In genomic region chr17:15585691-15586090, GRCm38 (mm10) we compare ENCODE assay signal across 12 mouse cellular contexts. TPM values are rescaled to one million over a fixed set of nuclear protein-coding genes. Genes with fewer than 3 reads are reported as not detected.
A peak's percentile ranks its signal among the peaks of the same experiment; 100 is the strongest.
DNase-seq lines count a peak whose midpoint lies in the region; ATAC-seq and TF ChIP-seq lines count a peak whose summit lies in the region.
"Had no signal": no experiment of that assay in that cellular context is flagged by ENCODE, and none has a peak within 500 bp of the region (broad histone marks: within the 10 kb centered on the region; RNA-seq: fewer than 3 reads in every experiment).

No protein-coding gene starts in this region.

- ATAC-seq in midbrain, embryonic 14.5 days (ENCODE audit: low FRiP score, low TSS enrichment): no peak
- no peak for ATAC-seq in midbrain, embryonic 16.5 days
- no peak for ATAC-seq in stomach, postnatal 0 days (ENCODE audit: low FRiP score, low TSS enrichment)
- ATAC-seq: midbrain, embryonic 13.5 days had no signal

- no peaks in the 10 kb centered on the region for H3K9me3 ChIP-seq in midbrain, embryonic 14.5 days (ENCODE audit: control insufficient read depth, low read length)
- no peaks in the 10 kb centered on the region for H3K9me3 ChIP-seq in midbrain, embryonic 16.5 days (replicated peaks; ENCODE audit: control insufficient read depth, low read length, poor library complexity, severe bottlenecking)
- H3K9me3 ChIP-seq in stomach, postnatal 0 days (ENCODE audit: control insufficient read depth, low read length): no peaks in the 10 kb centered on the region
- no peaks in the 10 kb centered on the region for H3K9me3 ChIP-seq in forebrain, embryonic 10.5 days
- H3K9me3 ChIP-seq: embryonic facial prominence, embryonic 15.5 days; limb, embryonic 13.5 days; midbrain, embryonic 13.5 days had no signal

- no peaks in the 10 kb centered on the region for H3K79me2 ChIP-seq in heart, adult 2 months (replicated peaks; ENCODE audit: control insufficient read depth, insufficient read depth, low read length)

- no peak overlapping the region for H3K27ac ChIP-seq in heart, adult 2 months
- no peak overlapping the region for H3K27ac ChIP-seq in midbrain, embryonic 14.5 days (replicated peaks; ENCODE audit: low read depth, low read length)
- H3K27ac ChIP-seq in midbrain, embryonic 16.5 days (ENCODE audit: low read length): no peak overlapping the region
- H3K27ac ChIP-seq in stomach, postnatal 0 days (replicated peaks): no peak overlapping the region
- H3K27ac ChIP-seq in forebrain, embryonic 10.5 days: no peak overlapping the region
- H3K27ac ChIP-seq: embryonic facial prominence, embryonic 15.5 days; limb, embryonic 13.5 days; midbrain, embryonic 13.5 days had no signal

- H3K4me3 ChIP-seq in heart, adult 2 months: no peak overlapping the region
- H3K4me3 ChIP-seq in midbrain, embryonic 14.5 days (replicated peaks; ENCODE audit: low read depth, low read length): no peak overlapping the region
- H3K4me3 ChIP-seq in midbrain, embryonic 16.5 days (ENCODE audit: low read depth, low read length): no peak overlapping the region
- H3K4me3 ChIP-seq in stomach, postnatal 0 days (ENCODE audit: low read depth, low read length): no peak overlapping the region
- no peak overlapping the region for H3K4me3 ChIP-seq in forebrain, embryonic 10.5 days
- H3K4me3 ChIP-seq: embryonic facial prominence, embryonic 15.5 days; limb, embryonic 13.5 days; midbrain, embryonic 13.5 days had no signal

- H3K9ac ChIP-seq in heart, adult 2 months (ENCODE audit: low read depth, low read length): no peak overlapping the region
- H3K9ac ChIP-seq in midbrain, embryonic 14.5 days (replicated peaks; ENCODE audit: low read length): no peak overlapping the region
- no peak overlapping the region for H3K9ac ChIP-seq in midbrain, embryonic 16.5 days (ENCODE audit: low read depth, low read length)
- H3K9ac ChIP-seq in stomach, postnatal 0 days (ENCODE audit: low read length): no peak overlapping the region
- H3K9ac ChIP-seq: embryonic facial prominence, embryonic 15.5 days; limb, embryonic 13.5 days; midbrain, embryonic 13.5 days had no signal

- no peak overlapping the region for H3K4me2 ChIP-seq in midbrain, embryonic 14.5 days (ENCODE audit: low read length)
- no peak overlapping the region for H3K4me2 ChIP-seq in midbrain, embryonic 16.5 days (ENCODE audit: low read length)
- H3K4me2 ChIP-seq in stomach, postnatal 0 days (replicated peaks; ENCODE audit: low read depth): no peak overlapping the region
- H3K4me2 ChIP-seq: embryonic facial prominence, embryonic 15.5 days; limb, embryonic 13.5 days; midbrain, embryonic 13.5 days had no signal

- 41% methylated on average over 4 of the region's 4 CpGs for WGBS in heart, adult 2 months
- 30% methylated on average over 4 of the region's 4 CpGs for WGBS in midbrain, embryonic 14.5 days
- 25% methylated on average over 4 of the region's 4 CpGs for WGBS in midbrain, embryonic 16.5 days
- WGBS in stomach, postnatal 0 days: 17% methylated on average over 4 of the region's 4 CpGs
- 39% methylated on average over 4 of the region's 4 CpGs for WGBS in forebrain, embryonic 10.5 days

- no peaks in the 10 kb centered on the region for H3K36me3 ChIP-seq in heart, adult 2 months (ENCODE audit: control insufficient read depth, insufficient read depth, low read length)
- no peaks in the 10 kb centered on the region for H3K36me3 ChIP-seq in midbrain, embryonic 14.5 days (ENCODE audit: control insufficient read depth, insufficient read depth, low read length)
- H3K36me3 ChIP-seq in midbrain, embryonic 16.5 days (ENCODE audit: control insufficient read depth, insufficient read depth, low read length): no peaks in the 10 kb centered on the region
- H3K36me3 ChIP-seq in stomach, postnatal 0 days (ENCODE audit: control insufficient read depth, insufficient read depth, low read length): no peaks in the 10 kb centered on the region
- H3K36me3 ChIP-seq in forebrain, embryonic 10.5 days (replicated peaks): no peaks in the 10 kb centered on the region
- H3K36me3 ChIP-seq: embryonic facial prominence, embryonic 15.5 days; limb, embryonic 13.5 days; midbrain, embryonic 13.5 days had no signal

- H3K4me1 ChIP-seq in heart, adult 2 months (ENCODE audit: control insufficient read depth, insufficient read depth, low read length): no peaks in the 10 kb centered on the region
- H3K4me1 ChIP-seq in midbrain, embryonic 14.5 days (ENCODE audit: control insufficient read depth, insufficient read depth, low read length): no peaks in the 10 kb centered on the region
- no peaks in the 10 kb centered on the region for H3K4me1 ChIP-seq in midbrain, embryonic 16.5 days (ENCODE audit: control insufficient read depth, insufficient read depth, low read length)
- no peaks in the 10 kb centered on the region for H3K4me1 ChIP-seq in stomach, postnatal 0 days (replicated peaks; ENCODE audit: control insufficient read depth, insufficient read depth)
- H3K4me1 ChIP-seq in forebrain, embryonic 10.5 days: no peaks in the 10 kb centered on the region
- H3K4me1 ChIP-seq: embryonic facial prominence, embryonic 15.5 days; limb, embryonic 13.5 days; midbrain, embryonic 13.5 days had no signal

- no peaks in the 10 kb centered on the region for H3K27me3 ChIP-seq in heart, adult 2 months (ENCODE audit: control insufficient read depth, insufficient read depth, low read length)
- H3K27me3 ChIP-seq in midbrain, embryonic 14.5 days (ENCODE audit: control insufficient read depth, insufficient read depth, low read length): no peaks in the 10 kb centered on the region
- H3K27me3 ChIP-seq in midbrain, embryonic 16.5 days (ENCODE audit: control insufficient read depth, insufficient read depth, low read depth, low read length): no peaks in the 10 kb centered on the region
- H3K27me3 ChIP-seq in stomach, postnatal 0 days (ENCODE audit: control insufficient read depth, insufficient read depth, low read length): no peaks in the 10 kb centered on the region
- no peaks in the 10 kb centered on the region for H3K27me3 ChIP-seq in forebrain, embryonic 10.5 days (ENCODE audit: poor library complexity, severe bottlenecking)
- H3K27me3 ChIP-seq: embryonic facial prominence, embryonic 15.5 days; limb, embryonic 13.5 days; midbrain, embryonic 13.5 days had no signal

- no peak for DNase-seq in heart, adult 2 months
- DNase-seq in heart, postnatal 4 days: no peak
- DNase-seq in midbrain, embryonic 14.5 days: peak; percentile 32
- DNase-seq in brain, adult 2 months (ENCODE audit: low read depth, low spot score): peak; percentile 49
- no peak for DNase-seq in stomach, postnatal 0 days (ENCODE audit: low spot score)
- no peak for DNase-seq in thymus, postnatal 25 days
- DNase-seq in forebrain, embryonic 10.5 days (ENCODE audit: extremely low spot score, low spot score): no peak
- DNase-seq: gastrocnemius, postnatal 14 days had no signal

- no peak for TF ChIP-seq EP300 in heart, adult 2 months (IDR thresholded peaks at IDR 0.05; ENCODE audit: insufficient read depth, low read depth, low read length)
- no peak for TF ChIP-seq EP300 in stomach, postnatal 0 days (optimal IDR thresholded peaks at IDR 0.05)

- intact Hi-C loops in heart, adult 2 months (cut with DNase I): no loop called here

- peak; percentile 49 for TF ChIP-seq CTCF in heart, adult 2 months (IDR thresholded peaks at IDR 0.05)
- TF ChIP-seq CTCF in stomach, postnatal 0 days (IDR thresholded peaks at IDR 0.05; ENCODE audit: low read depth): peak; percentile 52

- no peak for TF ChIP-seq POLR2A in heart, adult 2 months (IDR thresholded peaks at IDR 0.05; ENCODE audit: insufficient read depth, low read depth, low read length)

RNA-seq across cellular contexts. Expression of gene Prdm9, which starts 21.5 kb away (rescaled TPM):
- 1 to 10 TPM; 1.3 to 1.7 TPM for total RNA-seq in heart, adult 2 months (2021)
- polyA plus RNA-seq in heart, adult 2 months (2012; rRNA removed): 1.4 and 1.8 TPM in 2 replicates
- total RNA-seq in heart, postnatal 4 days (2021): 1 to 10 TPM; 2.7 to 3.3 TPM
- polyA plus RNA-seq in midbrain, embryonic 14.5 days (2014; fragmentation: Nextera tagmentation; extraction: Ambion mirVana): 0.93 and 0.96 TPM in 2 replicates
- 1.6 and 2.1 TPM in 2 replicates for polyA plus RNA-seq in midbrain, embryonic 16.5 days (2015; fragmentation: Nextera tagmentation; extraction: Ambion mirVana)
- 1.6 and 2.2 TPM in 2 replicates for polyA plus RNA-seq in stomach, postnatal 0 days (2015; fragmentation: Nextera tagmentation; extraction: Ambion mirVana)
- 2.8 and 3.2 TPM in 2 replicates for polyA plus RNA-seq in forebrain, embryonic 10.5 days (2016; fragmentation: Nextera tagmentation; extraction: Ambion mirVana)

RNA-seq across cellular contexts. Expression of gene Pdcd2, which starts 58.6 kb away (rescaled TPM):
- 10 to 100 TPM; 13.9 to 16.4 TPM for total RNA-seq in heart, adult 2 months (2021)
- polyA plus RNA-seq in heart, adult 2 months (2012; rRNA removed): 9.2 and 13.1 TPM in 2 replicates
- total RNA-seq in heart, postnatal 4 days (2021): 10 to 100 TPM; 19.5 to 21.7 TPM
- 66.4 and 70.8 TPM in 2 replicates for polyA plus RNA-seq in midbrain, embryonic 14.5 days (2014; fragmentation: Nextera tagmentation; extraction: Ambion mirVana)
- 54.7 and 65.8 TPM in 2 replicates for polyA plus RNA-seq in midbrain, embryonic 16.5 days (2015; fragmentation: Nextera tagmentation; extraction: Ambion mirVana)
- polyA plus RNA-seq in stomach, postnatal 0 days (2015; fragmentation: Nextera tagmentation; extraction: Ambion mirVana): 36.3 and 36.8 TPM in 2 replicates
- 48.2 and 49.6 TPM in 2 replicates for polyA plus RNA-seq in forebrain, embryonic 10.5 days (2016; fragmentation: Nextera tagmentation; extraction: Ambion mirVana)

Comparison
In these comparisons a context has a peak if more than half of its experiments do, and no peak if none do; other contexts are left out.
1. DNase-seq: peak in midbrain, embryonic 14.5 days (single experiment) and brain, adult 2 months (single experiment); none in heart, adult 2 months (0 of 2), heart, postnatal 4 days (single experiment), stomach, postnatal 0 days (single experiment), thymus, postnatal 25 days (single experiment) and forebrain, embryonic 10.5 days (single experiment).